Mouse (Mus musculus) ES-E14 (cell line): ENCODE results near the gene Pla2g4f.

Experiments used
- CHD2 ChIP-seq: IDR thresholded peaks from 2 replicates; pipeline ENCODE4 v1.6.1; 2014; ENCODE audit warnings: mild to moderate bottlenecking, low read depth, low read length, inconsistent platforms
- ZC3H11A ChIP-seq: IDR thresholded peaks from 2 replicates; pipeline ENCODE4 v1.6.1; 2012; ENCODE audit warnings: low read depth, mild to moderate bottlenecking, inconsistent platforms, low read length, borderline replicate concordance
- ZNF384 ChIP-seq: IDR thresholded peaks from 2 replicates; pipeline ENCODE4 v1.6.1; 2012; ENCODE audit warnings: low read depth, low read length, inconsistent platforms

GRCm38 (mm10) chr2:120265523-120265922 is 48.4 kb downstream of the Pla2g4f start:
- TF ChIP-seq CHD2 (no peak), ZC3H11A (no peak), ZNF384 (no peak)
